Mouse (Mus musculus): ENCODE results near the gene Khnyn.

Khnyn gene

DNA sequence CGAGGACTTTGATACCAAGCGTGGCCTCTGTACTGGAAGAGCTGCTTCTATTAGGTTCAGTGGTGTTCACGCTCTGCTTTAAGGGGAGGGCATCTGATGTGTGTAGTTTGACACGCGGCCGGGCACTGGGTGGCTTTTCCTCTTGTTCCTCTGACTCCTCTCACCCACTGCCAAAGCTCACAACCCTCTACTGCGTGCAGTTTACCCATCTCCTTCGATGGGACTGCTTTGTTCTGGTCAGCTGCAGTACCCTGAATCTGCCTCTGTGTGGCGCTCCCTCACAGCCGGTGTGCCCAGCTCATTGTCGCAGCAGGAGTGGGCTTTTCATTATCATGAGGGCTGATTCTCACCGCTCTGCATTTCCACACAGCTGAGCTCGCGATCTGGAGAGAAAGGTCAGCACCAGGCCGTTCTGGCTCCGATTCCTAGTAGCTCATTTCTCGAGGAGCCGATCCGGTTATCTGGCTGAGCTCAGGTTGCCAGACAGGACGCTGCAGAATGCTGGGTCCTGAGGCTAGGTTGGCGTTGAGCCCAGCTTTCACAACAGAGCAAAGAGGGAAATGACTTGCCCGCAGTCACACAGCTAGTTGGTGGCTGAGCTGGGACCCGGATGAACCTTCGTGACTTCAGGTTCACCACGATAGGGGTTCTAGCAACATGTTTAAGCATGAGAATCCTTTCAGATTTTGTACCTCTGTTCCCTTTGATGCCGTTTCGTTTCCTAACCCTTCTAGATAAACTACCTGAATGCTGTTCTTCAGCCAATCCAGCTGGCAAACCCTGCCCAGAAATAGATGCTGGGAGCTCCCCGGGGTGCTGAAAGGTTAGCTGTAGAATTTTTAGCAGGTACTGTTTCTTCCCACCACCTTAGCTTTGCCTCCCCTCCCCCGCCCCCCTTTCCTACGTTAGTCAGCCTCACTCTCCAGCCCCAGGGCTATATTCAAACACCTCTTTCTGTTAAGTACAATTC is 10.7 kb upstream of the Khnyn start:
- DNase-seq, result peak; percentile 76

DNA sequence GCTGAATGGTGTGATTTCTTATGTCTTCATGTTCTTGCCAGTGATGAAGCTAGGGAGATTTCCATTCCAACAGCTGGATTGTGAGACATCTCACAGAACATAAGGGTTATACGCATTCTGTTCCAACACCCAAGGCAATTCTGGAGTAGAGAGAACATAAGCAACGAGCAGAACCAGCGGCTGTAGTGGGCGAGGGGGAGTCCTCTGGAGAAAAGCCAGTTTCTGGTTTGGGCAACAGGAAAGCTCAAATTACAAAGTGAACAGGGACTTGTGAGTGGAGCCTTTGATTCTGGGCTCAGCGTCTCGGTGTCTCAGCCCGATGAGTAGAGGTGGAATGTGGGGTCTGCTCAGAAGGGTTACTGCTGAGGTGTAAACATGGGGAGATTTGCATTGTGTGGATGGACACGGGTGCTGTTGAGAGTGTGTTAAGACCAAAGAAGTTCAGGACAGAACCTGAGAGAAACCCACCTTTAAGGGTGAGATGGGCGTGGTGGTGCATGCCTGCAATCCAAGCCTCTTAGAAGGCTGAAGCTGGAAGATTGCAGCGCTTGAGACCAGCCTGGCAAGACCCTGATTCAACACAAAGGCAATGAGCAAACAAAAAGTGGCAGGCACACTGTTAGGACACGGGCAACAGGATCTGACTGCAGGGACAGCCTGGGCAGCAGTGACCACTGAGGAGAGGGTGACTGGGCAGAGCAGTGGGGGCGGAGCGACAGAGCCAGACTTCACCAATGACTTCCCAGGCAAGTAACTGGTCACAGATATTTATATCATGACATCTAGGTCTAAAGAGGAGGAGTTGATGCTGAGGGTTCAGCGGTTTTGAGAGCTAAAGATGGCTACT is 7.1 kb upstream of the Khnyn start:
- DNase-seq, result no peak

DNA sequence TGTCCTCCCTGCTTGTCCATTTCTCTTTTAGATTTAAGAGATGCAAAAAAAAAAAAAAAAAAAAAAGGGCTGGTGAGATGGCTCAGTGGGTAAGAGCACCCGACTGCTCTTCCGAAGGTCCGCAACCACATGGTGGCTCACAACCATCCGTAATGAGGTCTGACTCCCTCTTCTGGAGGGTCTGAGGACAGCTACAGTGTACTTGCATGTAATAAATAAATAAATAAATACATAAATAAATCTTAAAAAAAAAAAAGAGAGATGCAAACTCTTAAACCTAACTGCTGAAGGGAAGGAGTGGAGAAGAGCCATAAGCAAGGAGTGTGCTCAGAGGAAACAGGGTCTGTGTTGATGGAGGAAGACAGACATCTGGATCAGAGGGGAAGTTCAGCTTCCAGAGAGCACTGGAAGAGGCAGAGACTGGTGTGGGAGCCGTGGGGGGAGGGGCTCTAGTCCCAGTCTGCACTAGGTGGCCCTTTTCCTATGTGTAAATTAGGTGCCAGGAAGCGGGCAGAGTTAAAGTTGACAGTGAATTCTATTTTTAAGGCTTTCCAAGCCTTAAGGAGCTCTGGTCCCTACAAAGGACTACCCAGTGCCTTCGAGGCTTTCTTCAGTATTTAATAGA is 6.3 kb upstream of the Khnyn start:
- no peak for DNase-seq

DNA sequence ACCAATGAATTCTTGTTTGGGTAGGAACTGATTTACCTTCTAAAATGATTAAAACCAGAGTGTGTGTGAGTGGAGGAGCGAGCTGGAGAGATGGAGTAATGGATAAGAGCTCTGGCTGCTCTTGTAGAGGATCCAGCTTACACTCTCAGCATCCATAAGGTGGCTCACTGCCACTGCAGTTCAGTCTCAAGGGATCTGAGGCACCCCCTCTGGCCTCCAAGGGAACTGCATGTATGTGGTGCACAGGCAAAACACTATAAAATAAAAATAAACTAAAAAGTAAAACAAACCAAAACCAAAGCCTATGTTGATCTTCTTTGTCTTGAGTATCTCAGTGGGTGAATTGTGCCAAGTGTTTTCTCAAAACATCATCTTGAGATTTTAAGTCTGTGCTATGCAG is 5.1 kb upstream of the Khnyn start:
- peak; percentile 86 for DNase-seq

DNA sequence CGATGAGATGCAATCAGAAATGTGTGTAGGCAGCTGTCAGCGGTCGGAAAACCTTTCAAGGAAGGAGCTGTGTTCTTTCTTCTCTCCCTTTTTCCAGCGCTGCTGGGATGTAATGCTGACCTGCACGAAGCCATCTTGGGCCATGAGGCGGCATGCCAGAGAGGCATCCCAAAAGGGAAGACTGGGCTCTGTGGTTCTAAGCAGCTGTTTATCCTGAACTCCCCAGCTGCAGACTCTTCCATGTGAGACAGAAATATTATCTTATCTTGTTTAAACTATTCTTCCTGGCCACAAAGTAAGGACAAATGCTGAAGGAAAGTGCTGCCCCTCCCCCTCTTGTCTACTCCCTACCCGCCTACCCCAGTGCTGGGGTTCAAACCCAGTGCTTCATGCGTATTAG is 3.8 kb upstream of the Khnyn start:
- DNase-seq, result no peak

DNA sequence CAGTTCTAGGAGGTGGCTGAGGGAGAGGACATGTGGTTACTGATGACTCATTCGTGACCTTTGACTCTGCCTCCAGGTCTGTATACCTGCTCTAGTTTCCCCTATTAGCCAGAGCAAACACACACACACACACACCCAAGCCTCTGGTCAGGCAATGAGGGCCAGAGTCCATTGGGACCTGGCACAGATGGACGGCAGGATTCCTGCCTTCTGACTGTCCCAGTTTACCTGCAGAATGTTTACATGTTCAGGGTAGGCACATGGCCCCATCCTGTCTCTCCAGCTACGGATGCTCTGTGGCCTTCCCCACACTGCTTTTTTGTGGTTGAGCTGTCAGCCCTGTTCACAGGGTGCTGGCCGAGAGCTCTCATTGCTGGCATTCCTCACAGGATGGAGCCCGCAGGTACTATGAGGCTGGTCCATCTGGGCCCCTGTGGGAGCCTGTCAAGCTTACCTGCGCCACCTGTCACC is 2.5 kb upstream of the Khnyn start:
- DNase-seq, result peak; percentile 79

DNA sequence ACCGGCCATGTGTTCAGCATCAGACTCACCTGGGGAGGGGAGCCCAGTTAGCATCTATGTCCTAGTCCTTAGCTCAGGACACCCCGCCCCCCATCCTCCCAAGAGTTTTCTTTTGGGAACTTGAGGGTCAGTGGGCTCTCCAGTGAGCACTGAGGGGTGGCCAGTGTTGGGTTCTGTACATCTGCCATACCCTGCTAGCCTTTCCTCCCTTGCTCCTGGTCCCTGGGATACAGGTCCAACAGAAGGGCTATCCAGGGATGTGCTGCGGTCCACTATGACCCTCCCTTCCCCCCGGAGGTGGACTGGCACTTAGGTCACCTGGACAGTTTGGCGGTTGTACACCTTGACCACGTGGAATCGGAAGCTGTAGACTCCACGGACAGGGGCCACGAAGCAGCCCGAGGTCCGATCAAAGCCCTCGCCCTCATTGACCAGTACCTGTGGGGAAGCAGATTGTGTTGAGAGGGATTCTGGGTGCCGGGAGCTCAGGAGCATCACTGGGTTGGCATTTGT is 1.5 kb upstream of the Khnyn start:
- DNase-seq, result no peak

DNA sequence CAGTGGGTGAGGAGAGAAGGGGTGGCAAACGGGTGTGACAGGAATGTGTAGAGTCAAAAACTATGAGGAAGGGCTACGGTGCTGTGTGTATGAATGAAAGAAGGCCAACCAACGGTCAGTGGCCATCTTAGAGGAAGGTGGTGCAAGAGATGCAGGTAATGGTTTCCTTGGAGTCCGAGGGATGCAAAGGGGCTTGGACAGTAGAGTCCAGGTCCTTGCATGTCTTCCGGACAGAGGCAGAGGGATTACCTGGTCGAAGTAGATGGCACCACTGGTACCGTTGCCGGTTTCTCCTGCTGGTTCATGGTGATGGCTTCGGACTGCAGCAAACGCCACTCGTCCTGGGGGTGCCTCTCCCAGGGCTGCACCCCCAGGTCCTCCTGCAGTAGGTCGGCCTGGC is 1.1 kb upstream of the Khnyn start:
- DNase-seq, result no peak

DNA sequence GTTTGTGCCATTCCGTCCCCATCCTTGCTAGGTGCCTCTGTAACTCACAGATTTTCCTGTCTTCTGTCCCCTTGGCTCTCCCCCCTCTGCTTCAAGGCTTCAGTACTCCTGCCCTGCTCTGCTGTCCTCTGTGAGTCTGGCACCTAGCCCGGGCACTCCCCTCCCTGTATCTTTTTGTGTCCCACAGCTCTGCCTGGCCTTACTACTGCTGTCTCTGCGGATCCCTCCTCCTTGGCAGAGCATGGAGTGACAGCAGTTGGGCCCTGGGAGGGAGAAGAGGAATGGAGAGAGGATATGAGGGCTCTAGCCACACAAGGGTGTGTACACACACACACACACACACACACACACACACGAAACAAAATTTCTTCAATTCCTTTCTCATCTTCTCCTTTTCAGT is 581 bp upstream of the Khnyn start, which contains the start of gene Cbln3:
Cbln3 (minus strand) TSS at position 227 of the 400 bp plus-strand sequence.
- DNase-seq, result peak; percentile 69

DNA sequence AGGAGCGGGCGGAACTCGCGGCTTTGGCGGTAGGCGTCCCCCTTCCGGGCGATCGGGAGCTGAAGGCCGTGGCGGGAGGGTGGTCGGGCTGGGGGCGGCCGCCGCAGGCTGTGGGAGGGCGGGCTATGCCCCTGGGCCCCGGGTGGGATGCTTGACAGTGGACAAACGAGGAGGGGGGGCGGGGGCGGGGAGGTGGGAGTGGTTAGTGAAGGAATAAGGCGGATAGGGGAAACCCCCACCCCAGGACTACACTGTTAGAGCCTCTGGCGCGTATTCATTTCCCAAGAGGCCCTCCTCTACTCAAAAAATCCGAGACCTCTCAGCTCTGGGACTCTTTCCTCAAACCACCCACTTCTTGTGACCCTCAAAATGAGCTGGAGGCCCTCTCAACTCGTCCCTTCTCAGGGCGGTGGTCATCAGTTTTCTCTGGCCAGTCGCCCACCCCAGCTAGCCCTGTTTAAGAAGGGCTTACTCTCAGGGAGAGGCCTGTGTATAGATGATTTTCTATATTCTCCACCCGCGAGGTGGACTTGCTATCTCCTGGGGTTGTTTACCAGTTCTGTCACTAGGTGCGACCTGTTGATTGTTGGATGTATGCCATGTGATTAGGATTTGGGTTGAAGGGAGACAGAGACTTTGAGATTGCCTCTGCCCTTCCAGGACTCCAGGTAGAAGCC is 505 bp downstream of the Khnyn start:
- peak; percentile 38 for DNase-seq

DNA sequence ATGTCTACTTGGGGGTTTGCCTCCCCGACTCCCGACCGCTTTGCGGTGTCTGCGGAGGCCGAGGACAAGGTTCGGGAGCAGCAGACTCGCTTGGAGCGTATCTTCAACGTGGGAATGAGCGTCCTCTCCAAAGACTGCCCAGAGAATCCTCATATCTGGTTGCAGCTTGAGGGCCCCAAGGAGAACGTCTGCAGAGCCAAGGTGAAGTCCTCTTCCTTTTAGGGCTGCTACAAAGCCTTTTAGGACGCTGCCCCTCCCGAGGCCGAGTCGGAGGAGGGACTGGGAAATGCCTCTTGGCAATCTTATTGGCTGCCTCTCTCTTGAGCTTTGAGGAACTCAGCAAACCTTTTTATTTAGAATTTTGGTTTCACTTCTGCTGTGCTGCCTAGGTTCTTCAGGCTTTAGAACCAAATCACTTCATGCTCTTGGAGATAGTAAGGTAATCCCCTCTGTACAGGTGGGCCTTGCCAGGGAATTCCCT is 1.1 kb downstream of the Khnyn start:
- peak; percentile 67 for DNase-seq

DNA sequence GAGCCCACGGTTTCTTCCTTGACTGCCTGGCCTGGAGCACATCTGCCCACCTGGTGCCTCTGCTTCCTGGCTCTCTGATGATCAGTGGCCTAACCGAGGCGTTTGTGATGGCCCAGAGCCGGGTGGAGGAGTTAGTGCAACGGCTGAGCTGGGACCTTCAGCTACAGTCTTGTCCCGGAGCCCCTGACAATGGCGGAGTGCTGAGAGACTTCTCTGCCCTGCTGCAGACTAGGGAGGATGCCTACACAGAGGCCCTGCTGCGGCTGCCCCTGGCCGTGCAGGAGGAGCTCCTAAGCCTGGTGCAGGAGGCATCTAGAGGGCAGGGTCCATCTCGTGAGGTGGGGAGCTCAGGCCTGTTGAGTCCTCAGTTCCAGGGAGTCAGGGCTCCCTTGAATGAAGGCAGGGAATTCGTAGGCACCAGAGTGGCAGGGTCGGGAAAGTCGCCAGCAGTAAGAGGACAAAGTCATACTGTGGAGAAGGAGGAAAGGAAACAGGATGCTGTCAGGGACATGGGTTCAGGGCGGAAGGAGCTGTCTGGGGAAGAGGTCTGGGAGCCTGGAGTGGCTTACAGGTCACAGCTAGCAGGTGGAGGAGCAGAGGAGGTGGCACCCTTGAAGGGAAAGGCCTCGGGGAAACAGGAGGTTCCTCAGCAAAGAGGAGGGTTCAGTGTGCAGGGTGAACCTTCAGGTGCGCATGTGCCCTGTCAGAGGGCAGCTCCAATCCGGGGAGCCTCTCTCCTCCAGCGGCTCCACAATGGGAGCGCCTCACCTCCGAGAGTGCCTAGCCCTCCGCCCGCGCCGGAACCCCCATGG is 2.0 kb downstream of the Khnyn start:
- DNase-seq, result no peak

DNA sequence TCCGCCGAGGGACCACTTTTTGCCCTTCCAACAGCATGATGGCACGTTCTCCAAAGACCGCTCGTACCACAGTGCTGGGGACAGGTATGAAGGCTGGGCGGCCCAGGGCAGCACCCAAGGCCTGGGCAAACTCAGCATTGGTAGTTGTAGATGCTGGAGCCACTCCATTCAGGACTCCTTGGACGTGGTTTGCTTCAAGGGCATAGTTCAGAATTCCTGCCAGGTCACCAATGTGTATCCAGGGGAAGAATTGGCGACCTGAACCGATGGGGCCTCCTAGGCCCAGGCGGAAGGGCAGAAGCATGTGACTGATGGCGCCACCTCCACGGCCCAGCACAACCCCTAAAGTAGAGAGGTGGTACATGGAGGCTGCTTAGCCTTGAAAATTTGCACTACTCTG is 12.9 kb downstream of the Khnyn start:
- peak; percentile 62 for DNase-seq

DNA sequence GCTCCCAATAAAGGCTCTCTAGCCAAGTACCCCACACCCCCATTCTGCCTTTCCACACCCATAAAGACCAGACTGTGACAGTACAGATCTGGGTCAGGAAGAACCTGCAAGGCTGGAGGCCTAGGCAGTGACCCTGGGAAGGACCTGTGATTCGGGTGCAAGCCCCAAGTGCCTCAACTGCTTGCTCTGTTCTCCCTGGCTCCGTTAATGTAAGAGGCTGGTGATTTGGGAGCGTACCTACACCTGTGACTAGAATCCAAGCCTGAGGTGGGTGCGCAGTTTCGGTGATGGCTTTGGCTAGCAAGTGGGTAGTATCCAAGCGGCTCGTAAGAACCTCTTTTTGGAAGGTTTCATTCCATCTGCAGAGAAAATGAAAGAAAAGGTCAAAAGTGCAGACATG is 14.2 kb downstream of the Khnyn start:
- no peak for DNase-seq

DNA sequence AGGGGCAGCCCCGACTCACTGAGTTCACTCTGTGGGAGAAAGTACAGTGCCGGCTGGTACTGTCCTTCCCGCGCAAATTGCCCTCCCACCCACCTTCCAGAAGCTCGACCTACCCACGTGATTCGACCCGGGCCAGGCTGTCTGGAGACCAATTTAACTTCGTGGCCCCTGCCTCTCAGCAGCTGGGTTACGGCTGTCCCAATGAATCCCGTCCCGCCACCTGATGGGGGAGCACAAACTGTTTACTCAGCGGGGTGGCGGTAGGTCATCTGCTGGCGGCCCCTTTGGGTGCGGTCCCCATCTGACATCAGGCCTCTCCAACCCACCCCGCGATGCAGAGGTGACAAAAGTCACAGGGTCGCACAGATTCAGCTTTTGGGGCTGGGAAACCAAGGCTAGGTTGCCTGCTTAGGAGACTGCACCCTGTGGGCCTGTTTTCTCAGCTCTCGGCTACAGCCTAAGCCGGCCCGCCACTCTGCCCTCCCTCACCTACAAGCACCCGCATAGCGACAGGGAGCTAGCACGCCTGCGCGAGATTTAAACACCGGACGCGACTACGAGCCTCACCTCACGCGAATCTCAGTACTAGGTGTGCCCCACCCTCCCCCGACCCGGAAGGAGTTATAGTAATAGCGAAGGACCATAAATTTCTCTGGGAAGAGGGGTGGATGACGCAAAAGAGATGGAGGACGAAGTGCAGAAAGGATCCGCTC is 15.1 kb downstream of the Khnyn start, which contains the start of gene Sdr39u1:
Sdr39u1 (minus strand) TSS at position 593 of the 713 bp plus-strand sequence.
- peak; percentile 93 for DNase-seq

DNA sequence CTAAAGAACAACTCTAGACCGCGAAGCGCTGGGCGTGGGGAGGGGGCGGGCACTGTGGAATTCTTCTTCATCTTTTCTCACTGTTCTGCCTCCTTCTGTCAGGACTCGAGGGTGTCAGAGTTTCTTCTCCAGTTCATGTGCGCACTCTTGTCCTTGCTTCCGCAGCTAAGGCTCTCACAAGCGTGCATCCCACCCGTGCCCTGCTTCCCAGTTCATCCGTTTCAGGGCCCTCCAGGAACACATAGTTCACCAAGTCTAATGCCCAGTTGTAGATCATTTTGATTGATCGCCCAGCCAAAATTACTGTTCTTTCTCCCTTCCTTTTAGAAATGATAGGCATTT is 15.6 kb downstream of the Khnyn start:
- DNase-seq, result no peak

DNA sequence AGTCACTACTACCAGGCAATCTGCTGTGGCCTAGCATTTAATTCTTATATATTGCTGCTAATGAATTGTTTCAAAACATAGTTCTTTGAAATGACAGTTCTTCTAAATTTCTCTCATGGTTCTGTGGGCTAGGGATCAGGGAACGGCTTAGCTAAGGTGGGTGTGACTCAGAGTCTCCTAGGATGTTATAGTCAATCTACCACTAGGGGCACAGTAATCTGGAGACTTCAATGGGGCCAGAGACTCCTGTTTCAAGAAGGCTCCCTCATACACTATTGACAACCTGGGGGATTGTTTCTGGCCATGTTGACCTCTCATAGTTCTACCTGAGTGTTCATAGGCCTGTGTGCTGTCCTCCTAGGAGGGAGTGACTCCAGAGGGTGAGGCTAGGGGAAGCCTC is 20.8 kb downstream of the Khnyn start:
- DNase-seq, result no peak

DNA sequence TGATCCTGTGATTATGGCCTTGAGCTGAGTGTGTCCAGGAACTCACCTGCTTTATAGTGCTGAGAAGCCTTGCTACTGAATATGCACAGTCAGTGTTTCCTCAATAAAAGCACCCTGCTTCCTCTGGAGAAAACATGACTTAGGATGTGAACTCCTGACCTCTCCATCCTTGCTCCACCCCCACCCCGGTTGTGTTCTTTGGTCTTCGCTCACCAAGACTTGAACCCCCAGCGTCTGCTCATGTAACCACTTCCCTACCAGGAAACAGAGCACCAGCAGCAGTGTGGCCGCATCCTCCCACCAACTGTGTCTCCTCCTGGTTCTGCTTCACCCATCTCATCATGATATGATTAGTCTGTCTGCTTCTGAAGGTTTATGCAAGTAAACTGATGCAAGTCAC is 28.7 kb downstream of the Khnyn start:
- no peak for DNase-seq

DNA sequence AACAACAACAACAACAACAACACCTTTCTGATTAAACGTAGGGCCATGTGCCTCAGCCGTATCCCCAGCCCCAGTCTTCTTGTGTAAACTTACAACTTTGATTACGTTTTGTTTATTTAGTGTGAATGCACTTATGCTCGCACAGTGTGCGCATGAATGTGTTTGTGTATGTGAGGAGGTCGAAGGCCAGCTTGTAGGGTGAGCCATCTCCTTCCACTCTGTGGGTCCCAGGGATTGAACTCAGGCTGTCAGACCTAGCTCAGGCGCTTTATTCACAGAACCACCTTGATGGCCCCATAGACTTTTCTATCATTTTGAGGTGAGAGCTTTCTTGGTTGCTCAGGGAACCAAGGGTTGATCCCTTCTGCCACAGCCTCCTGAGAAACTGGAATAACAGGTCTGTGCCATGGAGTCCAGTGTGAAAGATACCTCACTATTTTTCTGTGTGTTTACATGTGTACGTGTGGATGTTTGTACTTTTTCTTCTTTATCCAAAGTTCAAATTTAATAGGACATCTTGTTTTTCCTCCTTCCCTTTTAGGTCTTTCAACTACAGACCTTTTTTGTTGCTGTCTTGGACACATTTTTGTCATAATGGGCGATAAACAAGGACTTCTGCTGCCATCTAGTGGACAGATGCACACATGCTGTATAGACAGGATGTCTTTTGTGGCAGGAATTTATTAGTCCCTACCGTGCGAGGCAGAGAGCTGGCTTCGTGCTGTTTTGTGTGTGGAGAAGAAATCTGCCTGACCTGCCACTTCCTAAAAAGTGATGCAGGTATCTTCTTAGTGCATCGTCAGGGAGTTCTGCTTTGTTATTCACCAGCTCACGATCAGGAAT is 33.7 kb downstream of the Khnyn start:
- DNase-seq, result peak; percentile 90

Data from kidney, adult 9 months (tissue).